19 mouse cellular contexts compared by ENCODE assay signal in the genomic region with DNA sequence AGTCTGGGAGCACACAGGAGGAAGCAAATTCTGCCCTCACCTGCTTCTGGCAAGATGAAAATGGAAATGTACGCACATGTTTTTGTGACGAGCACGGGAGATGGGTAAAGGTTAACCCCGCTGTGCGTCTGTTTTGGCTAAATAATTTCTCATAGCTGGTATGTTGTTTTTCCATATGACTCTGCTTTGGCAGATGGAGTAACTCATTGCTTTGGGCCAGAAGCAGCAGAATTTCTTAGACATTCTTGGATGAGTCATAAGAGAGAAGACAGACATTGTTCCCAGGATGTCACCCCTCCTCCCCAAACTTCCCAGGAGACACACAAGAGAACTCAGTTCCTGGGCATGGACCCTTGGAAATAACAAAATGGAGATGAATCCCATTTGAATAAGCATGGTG.
DNase-seq lines count a peak whose midpoint lies in the region; ATAC-seq lines count a peak whose summit lies in the region.
"Had no signal": no experiment of that assay in that cellular context is flagged by ENCODE, and none has a peak within 500 bp of the region (broad histone marks: within the 10 kb centered on the region; RNA-seq: fewer than 3 reads in every experiment).

No protein-coding gene starts in this region.

- no peaks in the 10 kb centered on the region; the same call in 1 of the 2 replicates for H3K9me3 ChIP-seq in forebrain, embryonic 16.5 days (ENCODE audit: control insufficient read depth, low read length)
- H3K9me3 ChIP-seq in forebrain, embryonic 12.5 days = no peaks in the 10 kb centered on the region
- H3K9me3 ChIP-seq: heart, embryonic 12.5 days; limb, embryonic 10.5 days; midbrain, embryonic 13.5 days; neural tube, embryonic 15.5 days; stomach, embryonic 15.5 days had no signal

- no peak overlapping the region for H3K4me3 ChIP-seq in forebrain, embryonic 16.5 days (replicated peaks; ENCODE audit: low read length)
- H3K4me3 ChIP-seq in forebrain, embryonic 12.5 days (replicated peaks) = no peak overlapping the region
- H3K4me3 ChIP-seq in brown adipose tissue, adult 24 weeks (ENCODE audit: insufficient read depth, low read depth, low read length) = no peak overlapping the region
- H3K4me3 ChIP-seq: heart, embryonic 12.5 days; left cerebral cortex, adult 2 months; limb, embryonic 10.5 days; midbrain, embryonic 13.5 days; myocyte; neural tube, embryonic 15.5 days; stomach, embryonic 15.5 days had no signal

- H3K27ac ChIP-seq in forebrain, embryonic 16.5 days (ENCODE audit: low read length) = no peak overlapping the region
- H3K27ac ChIP-seq in forebrain, embryonic 12.5 days = no peak overlapping the region
- 0 out of 2 replicates have a peak overlapping the region, but pooled peaks have one; percentile 10 for H3K27ac ChIP-seq in brown adipose tissue, adult 24 weeks (replicated peaks; ENCODE audit: low read depth, low read length)
- H3K27ac ChIP-seq: left cerebral cortex, adult 2 months; limb, embryonic 10.5 days; macrophage; midbrain, embryonic 13.5 days; neural tube, embryonic 15.5 days; stomach, embryonic 15.5 days had no signal

- 0 out of 2 replicates have a peak, but pooled peaks have one; percentile 33 for ATAC-seq in forebrain, embryonic 16.5 days
- no peak for ATAC-seq in forebrain, embryonic 12.5 days (ENCODE audit: low FRiP score)
- ATAC-seq: midbrain, embryonic 13.5 days had no signal

- DNase-seq in layer of hippocampus, adult 18-20 months (ENCODE audit: low spot score in 2 of 2) = peak; percentile 35 to 62
- no peak for DNase-seq in layer of hippocampus, postnatal 10 days (ENCODE audit: low spot score in 2 of 2)
- DNase-seq in MN1 (ENCODE audit: low spot score) = peak; percentile 23
- no peak for DNase-seq in thymus, adult 18-20 months
- DNase-seq: kidney, adult 8-10 months; kidney, postnatal 25 days; lung, adult 2 months had no signal

- no peaks in the 10 kb centered on the region for H3K27me3 ChIP-seq in forebrain, embryonic 16.5 days (replicated peaks; ENCODE audit: control insufficient read depth, insufficient read depth, low read length)
- H3K27me3 ChIP-seq in forebrain, embryonic 12.5 days = no peaks in the 10 kb centered on the region
- H3K27me3 ChIP-seq: heart, embryonic 12.5 days; midbrain, embryonic 13.5 days; neural tube, embryonic 15.5 days; stomach, embryonic 15.5 days had no signal

- no peak overlapping the region for H3K9ac ChIP-seq in forebrain, embryonic 16.5 days (replicated peaks; ENCODE audit: low read depth, low read length)
- H3K9ac ChIP-seq in forebrain, embryonic 12.5 days = no peak overlapping the region
- H3K9ac ChIP-seq: heart, embryonic 12.5 days; midbrain, embryonic 13.5 days; neural tube, embryonic 15.5 days; stomach, embryonic 15.5 days had no signal

- no peak overlapping the region for H3K4me2 ChIP-seq in forebrain, embryonic 16.5 days (ENCODE audit: low read length)
- no peak overlapping the region for H3K4me2 ChIP-seq in forebrain, embryonic 12.5 days
- H3K4me2 ChIP-seq: heart, embryonic 12.5 days; liver, embryonic 11.5 days; midbrain, embryonic 13.5 days; neural tube, embryonic 15.5 days; stomach, embryonic 15.5 days had no signal

- H3K4me1 ChIP-seq in forebrain, embryonic 16.5 days (replicated peaks; ENCODE audit: control insufficient read depth, insufficient read depth, low read length) = peaks cover 9% of the 10 kb centered on the region; the same call in 1 of the 2 replicates
- peaks cover 6% of the 10 kb centered on the region for H3K4me1 ChIP-seq in forebrain, embryonic 12.5 days
- H3K4me1 ChIP-seq in brown adipose tissue, adult 24 weeks (ENCODE audit: control insufficient read depth, insufficient read depth, insufficient read length, low read length) = peaks cover 3% of the 10 kb centered on the region; the same call in 1 of the 2 replicates
- H3K4me1 ChIP-seq: heart, embryonic 12.5 days; stomach, embryonic 15.5 days had no signal

- 63% methylated on average over 5 of the region's 5 CpGs for WGBS in forebrain, embryonic 16.5 days
- 86% methylated on average over 5 of the region's 5 CpGs for WGBS in forebrain, embryonic 12.5 days

- no peaks in the 10 kb centered on the region for H3K36me3 ChIP-seq in forebrain, embryonic 16.5 days (ENCODE audit: control insufficient read depth, insufficient read depth)
- no peaks in the 10 kb centered on the region for H3K36me3 ChIP-seq in forebrain, embryonic 12.5 days (replicated peaks)
- H3K36me3 ChIP-seq: heart, embryonic 12.5 days; limb, embryonic 10.5 days; midbrain, embryonic 13.5 days; neural tube, embryonic 15.5 days; stomach, embryonic 15.5 days had no signal

Comparison
In these comparisons a context has a peak if more than half of its experiments do, and no peak if none do; other contexts are left out.
1. DNase-seq: peak in layer of hippocampus, adult 18-20 months (2 of 2) and MN1 (single experiment); none in layer of hippocampus, postnatal 10 days (0 of 2) and thymus, adult 18-20 months (0 of 2).